Mouse (Mus musculus) neural tube, embryonic 12.5 days (tissue): ENCODE measurements at regions not wholly inside any gene's neighbourhood (a gene's known extent, or its start where the extent isn't known, plus 50 kb on each side); places are given as distances from the start of the nearest gene placed in this dataset.
A peak's percentile ranks its signal among the peaks of the same experiment; 100 is the strongest.

Source experiments
- ATAC-seq: fragments of 200-750 bp; cut with Nextera tagmentation; 2 replicates; pipeline ENCODE4 v1.8.0; 2017; ENCODE audit warnings: low read depth, mild to moderate bottlenecking, moderate TSS enrichment, moderate library complexity; ENCODE audit not compliant: low FRiP score
- H3K27ac ChIP-seq: fragments of 300-500 bp; sonication (generic); 2 replicates; pipeline ENCODE4 v1.5.1; 2016
- H3K27me3 ChIP-seq: fragments of 300-500 bp; sonication (generic); replicated peaks from 2 replicates; pipeline ENCODE4 v1.6.1; 2016; ENCODE audit warnings: mild to moderate bottlenecking
- H3K36me3 ChIP-seq: fragments of 300-500 bp; sonication (generic); 2 replicates; pipeline ENCODE4 v1.6.1; 2016; ENCODE audit warnings: mild to moderate bottlenecking
- H3K4me1 ChIP-seq: fragments of 300-500 bp; sonication (generic); 2 replicates; pipeline ENCODE4 v1.6.1; 2016
- H3K4me2 ChIP-seq: fragments of 300-500 bp; sonication (generic); replicated peaks from 2 replicates; pipeline ENCODE4 v1.6.1; 2016; ENCODE audit warnings: mild to moderate bottlenecking
- H3K4me3 ChIP-seq: fragments of 300-500 bp; sonication (generic); 2 replicates; pipeline ENCODE4 v1.5.1; 2016
- H3K9ac ChIP-seq: fragments of 300-500 bp; sonication (generic); 2 replicates; pipeline ENCODE4 v1.6.1; 2016; ENCODE audit warnings: mild to moderate bottlenecking
- H3K9me3 ChIP-seq: fragments of 300-500 bp; sonication (generic); 2 replicates; pipeline ENCODE4 v1.6.1; 2016; ENCODE audit warnings: mild to moderate bottlenecking
- WGBS: fragments of 180-500 bp; shearing (Covaris S2); methylation state at CpG from one replicate; pipeline ENCODE4 v1.1.7; 2016; 5-methylcytosine and 5-hydroxymethylcytosine counted together

DNA sequence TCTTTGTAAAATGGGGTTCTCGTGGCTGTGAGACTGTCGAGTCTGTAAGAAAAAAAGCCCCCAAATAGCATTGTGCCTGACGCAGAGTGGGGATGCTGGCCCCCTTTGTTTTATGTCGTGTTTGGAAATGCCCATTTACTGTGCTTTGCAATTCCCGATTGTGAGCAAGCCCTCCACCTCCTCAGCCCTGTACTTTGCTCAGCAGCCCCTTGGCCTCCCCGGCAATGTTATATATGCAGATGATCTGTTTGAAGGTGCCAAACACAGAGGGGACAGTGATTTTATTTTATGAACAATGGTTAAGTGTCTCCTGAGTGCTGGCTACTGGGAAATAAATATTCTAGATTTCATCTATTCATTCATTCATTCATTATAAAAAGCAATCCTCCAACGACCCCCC is 477.6 kb downstream of the Prss52 start:
- peak overlapping the region; percentile 77 for H3K27ac ChIP-seq
- H3K4me1 ChIP-seq = peaks cover 31% of the 10 kb centered on the region
- 0 out of 2 replicates have a peak overlapping the region, but pooled peaks have one; percentile 38 for H3K9ac ChIP-seq
- H3K36me3 ChIP-seq = no peaks in the 10 kb centered on the region
- H3K27me3 ChIP-seq = no peaks in the 10 kb centered on the region; the same call in 1 of the 2 replicates
- 6% methylated on average over 7 of the region's 7 CpGs for WGBS
- ATAC-seq = no peak
- H3K9me3 ChIP-seq = no peaks in the 10 kb centered on the region
- H3K4me3 ChIP-seq = no peak overlapping the region
- H3K4me2 ChIP-seq = peak overlapping the region; percentile 41; the same call in 1 of the 2 replicates

DNA sequence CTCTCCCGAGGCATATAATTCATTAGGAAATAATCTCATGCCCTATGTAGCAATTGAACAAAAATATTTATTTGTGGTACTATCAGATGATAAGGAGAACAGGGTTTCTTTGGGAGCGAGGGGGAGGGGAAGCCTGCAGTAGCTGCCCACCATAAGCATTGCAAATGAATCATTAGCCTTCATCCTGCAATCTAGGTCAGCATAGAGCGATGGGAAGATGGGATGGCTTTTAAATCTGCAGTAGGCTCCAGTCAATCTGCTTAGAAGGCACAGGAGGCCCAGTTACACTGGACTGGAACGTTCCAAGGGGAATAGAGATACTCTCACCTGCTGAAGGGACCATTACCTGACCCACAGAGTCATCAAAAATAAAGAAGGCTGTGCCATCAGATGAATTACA is 478.7 kb downstream of the Prss52 start:
- WGBS = 30% methylated on average over 4 of the region's 4 CpGs
- no peak overlapping the region for H3K9ac ChIP-seq
- H3K4me1 ChIP-seq = peaks cover 34% of the 10 kb centered on the region
- H3K27me3 ChIP-seq = no peaks in the 10 kb centered on the region; the same call in 1 of the 2 replicates
- ATAC-seq = no peak
- no peak overlapping the region for H3K4me2 ChIP-seq
- H3K36me3 ChIP-seq = no peaks in the 10 kb centered on the region
- no peaks in the 10 kb centered on the region for H3K9me3 ChIP-seq
- H3K27ac ChIP-seq = peak overlapping the region; percentile 77
- no peak overlapping the region for H3K4me3 ChIP-seq

DNA sequence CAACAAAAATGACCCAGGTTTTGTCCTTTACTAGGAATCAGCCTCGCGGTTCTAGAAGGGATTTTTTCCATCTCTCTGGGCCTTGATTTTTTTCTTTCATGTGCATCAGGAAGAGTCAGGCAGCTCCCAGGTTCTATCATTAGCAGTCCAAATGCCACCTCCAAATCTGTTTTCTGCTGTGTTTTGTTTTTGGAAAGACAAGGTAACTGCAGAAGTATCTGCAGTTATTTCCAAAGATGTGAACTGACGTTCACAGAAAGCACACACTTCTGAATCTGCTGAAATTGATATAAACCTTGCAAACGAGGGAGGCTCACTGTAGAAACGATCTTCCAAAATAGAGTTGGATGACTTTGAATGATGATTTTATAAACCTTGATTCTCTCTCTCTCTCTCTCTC is 480.1 kb downstream of the Prss52 start:
- no peak for ATAC-seq
- H3K4me1 ChIP-seq = peaks cover 34% of the 10 kb centered on the region
- H3K4me3 ChIP-seq = no peak overlapping the region
- 52% methylated on average over 5 of the region's 5 CpGs for WGBS
- no peak overlapping the region for H3K4me2 ChIP-seq
- no peak overlapping the region for H3K27ac ChIP-seq
- no peaks in the 10 kb centered on the region for H3K9me3 ChIP-seq
- H3K36me3 ChIP-seq = no peaks in the 10 kb centered on the region
- H3K9ac ChIP-seq = no peak overlapping the region
- peaks cover 3% of the 10 kb centered on the region; the same call in 1 of the 2 replicates for H3K27me3 ChIP-seq

DNA sequence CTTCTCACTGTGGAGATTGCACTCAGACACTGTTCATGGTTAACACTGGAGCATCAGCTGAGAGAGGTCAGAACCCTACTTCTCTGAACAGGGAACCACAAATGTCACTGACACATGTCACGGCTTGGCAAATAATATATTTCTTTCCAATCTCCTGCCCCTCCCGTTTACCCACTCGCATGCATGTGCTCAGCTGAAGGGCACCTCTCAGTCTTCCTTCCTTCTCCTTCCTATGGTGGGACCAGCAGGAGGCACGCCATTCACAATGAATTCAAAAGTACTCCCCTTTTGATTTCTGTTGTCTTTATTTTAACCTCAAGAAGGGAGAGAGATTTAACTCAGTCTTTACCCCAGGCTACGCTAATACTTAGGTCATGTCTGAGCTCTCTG is 481.0 kb downstream of the Prss52 start:
- Histone ChIP-seq H3K4me3 (no peak overlapping the region), H3K4me2 (peak overlapping the region; percentile 80), H3K4me1 (peaks cover 41% of the 10 kb centered on the region), H3K9me3 (no peaks in the 10 kb centered on the region), H3K27me3 (peaks cover 4% of the 10 kb centered on the region; the same call in 1 of the 2 replicates), H3K27ac (peak overlapping the region; percentile 97), H3K36me3 (peaks cover 4% of the 10 kb centered on the region; the same call in 1 of the 2 replicates), H3K9ac (peak overlapping the region; percentile 99)
- no peak for ATAC-seq
- 6% methylated on average over 5 of the region's 5 CpGs for WGBS

DNA sequence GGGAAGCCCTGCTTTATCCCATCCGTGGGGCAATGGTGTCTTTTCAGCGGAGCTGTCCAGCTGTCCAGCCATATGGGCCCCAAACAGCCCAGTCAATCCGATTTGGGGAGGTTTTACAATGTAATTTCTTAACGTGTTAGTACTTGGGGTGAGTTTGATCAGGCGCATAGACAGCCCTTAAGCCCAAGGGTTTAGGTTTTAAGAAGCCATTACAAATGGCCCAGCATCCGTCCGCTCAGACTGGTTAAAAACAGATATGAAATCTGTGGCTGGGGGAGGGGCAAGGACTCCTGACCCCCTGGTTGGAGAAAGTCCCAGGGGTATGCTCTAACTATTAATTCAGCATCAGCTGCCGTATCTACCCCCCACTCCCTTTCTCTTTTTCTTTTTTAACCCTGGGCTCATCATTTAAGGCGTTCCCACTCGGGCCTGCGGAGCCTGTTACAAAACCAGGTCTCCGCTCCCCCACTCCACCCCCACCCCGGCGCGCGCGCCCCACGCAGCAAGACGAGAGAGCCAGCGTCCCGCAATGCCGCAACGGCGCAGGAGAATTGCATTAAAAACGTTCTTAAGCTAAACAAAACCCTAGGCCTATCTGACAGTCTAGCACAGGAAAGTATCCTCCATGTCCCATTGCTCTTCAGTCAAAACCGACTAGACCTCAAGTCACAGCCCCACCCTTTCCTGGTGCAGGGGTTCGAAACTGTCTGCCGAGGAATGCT is 481.5 kb downstream of the Prss52 start:
- Histone ChIP-seq H3K4me2 (peak overlapping the region; percentile 80), H3K4me1 (peaks cover 40% of the 10 kb centered on the region), H3K27me3 (peaks cover 4% of the 10 kb centered on the region; the same call in 1 of the 2 replicates), H3K9ac (peak overlapping the region; percentile 99), H3K9me3 (no peaks in the 10 kb centered on the region), H3K4me3 (no peak overlapping the region), H3K36me3 (peaks cover 10% of the 10 kb centered on the region; the same call in 1 of the 2 replicates), H3K27ac (peak overlapping the region; percentile 97)
- 2% methylated on average over 28 of the region's 28 CpGs for WGBS
- ATAC-seq = no peak

DNA sequence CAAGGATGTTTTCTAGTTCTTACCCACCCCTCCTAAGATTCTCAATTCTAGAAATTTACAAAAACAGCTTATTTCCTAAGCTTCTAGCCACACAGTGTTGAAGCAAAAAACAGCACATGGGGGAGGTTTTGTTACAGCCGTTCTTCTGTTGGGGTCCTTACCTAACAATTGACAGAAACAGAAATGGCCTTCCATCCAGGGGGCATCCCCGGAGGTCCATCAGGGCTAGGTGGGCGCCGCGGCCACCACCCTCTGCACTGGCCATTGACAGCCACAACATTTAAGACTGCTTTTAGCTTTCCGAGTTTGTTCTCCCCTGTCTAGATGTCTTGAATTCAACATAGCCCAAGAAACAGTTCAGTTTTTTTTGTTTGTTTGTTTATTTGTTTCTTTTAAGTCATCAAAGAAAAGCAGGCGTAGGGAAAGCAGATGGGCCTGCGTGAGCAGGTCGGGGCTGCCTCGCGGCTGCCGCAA is 482.3 kb downstream of the Prss52 start:
- 3% methylated on average over 12 of the region's 12 CpGs for whole genome bisulfite sequencing
- peaks cover 4% of the 10 kb centered on the region; the same call in 1 of the 2 replicates for H3K27me3 ChIP-seq
- no peaks in the 10 kb centered on the region for H3K9me3 ChIP-seq

DNA sequence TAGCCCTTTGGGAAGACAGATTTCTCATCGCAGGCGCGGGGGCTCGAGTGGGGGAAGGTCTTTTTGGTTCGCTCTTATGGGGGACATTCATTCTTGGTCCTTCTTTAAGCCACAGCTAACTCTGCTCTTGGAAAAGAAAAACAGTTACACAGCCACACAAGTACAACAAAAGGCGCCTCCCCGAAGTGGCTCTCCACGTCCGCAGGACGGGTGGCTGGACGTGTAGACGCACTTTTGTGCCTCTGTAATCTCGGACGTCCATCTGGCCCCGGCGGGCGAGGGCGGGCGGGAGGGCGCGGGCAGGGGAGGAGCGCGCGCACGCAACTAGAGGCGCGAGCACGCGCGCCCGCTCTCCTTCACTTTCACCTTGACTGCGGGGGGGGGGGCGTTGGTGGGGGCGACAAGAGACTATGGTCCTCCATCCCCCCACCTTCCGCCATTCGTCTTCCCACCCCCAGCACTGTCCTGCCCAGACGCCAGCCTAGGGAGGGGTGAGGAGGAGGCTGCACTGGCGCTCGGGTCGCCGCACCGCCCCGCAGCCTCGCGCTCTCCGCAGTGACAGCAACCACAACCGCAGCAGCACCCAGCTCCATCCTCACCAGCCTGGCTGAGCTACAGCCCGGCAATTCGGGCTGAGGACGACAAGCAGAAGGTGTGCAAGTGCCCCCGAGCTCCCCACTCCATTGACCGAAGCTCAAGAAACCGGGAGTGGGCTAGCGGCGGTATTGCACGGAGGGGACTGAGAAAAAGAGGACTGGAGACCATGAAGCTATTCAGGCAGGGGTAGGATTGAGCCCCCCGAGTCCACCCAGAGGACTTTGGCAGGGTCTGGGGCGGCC is 483.0 kb downstream of the Prss52 start:
- peak overlapping the region; percentile 97 for H3K27ac ChIP-seq
- peak; percentile 70 for ATAC-seq
- WGBS = 1% methylated on average over 56 of the region's 58 CpGs
- peaks cover 37% of the 10 kb centered on the region for H3K4me1 ChIP-seq
- H3K4me2 ChIP-seq = peak overlapping the region; percentile 80
- H3K27me3 ChIP-seq = peaks cover 4% of the 10 kb centered on the region; the same call in 1 of the 2 replicates
- H3K4me3 ChIP-seq = peak overlapping the region; percentile 60
- H3K36me3 ChIP-seq = peaks cover 12% of the 10 kb centered on the region; the same call in 1 of the 2 replicates
- H3K9ac ChIP-seq = peak overlapping the region; percentile 99
- no peaks in the 10 kb centered on the region for H3K9me3 ChIP-seq

More for the DNA sequence above, 482.3 kb downstream of the Prss52 start:
- Histone ChIP-seq H3K4me2 (peak overlapping the region; percentile 80), H3K36me3 (peaks cover 12% of the 10 kb centered on the region; the same call in 1 of the 2 replicates), H3K4me1 (peaks cover 41% of the 10 kb centered on the region), H3K4me3 (peak overlapping the region; percentile 60), H3K9ac (peak overlapping the region; percentile 99), H3K27ac (peak overlapping the region; percentile 97)
- ATAC-seq = no peak

DNA sequence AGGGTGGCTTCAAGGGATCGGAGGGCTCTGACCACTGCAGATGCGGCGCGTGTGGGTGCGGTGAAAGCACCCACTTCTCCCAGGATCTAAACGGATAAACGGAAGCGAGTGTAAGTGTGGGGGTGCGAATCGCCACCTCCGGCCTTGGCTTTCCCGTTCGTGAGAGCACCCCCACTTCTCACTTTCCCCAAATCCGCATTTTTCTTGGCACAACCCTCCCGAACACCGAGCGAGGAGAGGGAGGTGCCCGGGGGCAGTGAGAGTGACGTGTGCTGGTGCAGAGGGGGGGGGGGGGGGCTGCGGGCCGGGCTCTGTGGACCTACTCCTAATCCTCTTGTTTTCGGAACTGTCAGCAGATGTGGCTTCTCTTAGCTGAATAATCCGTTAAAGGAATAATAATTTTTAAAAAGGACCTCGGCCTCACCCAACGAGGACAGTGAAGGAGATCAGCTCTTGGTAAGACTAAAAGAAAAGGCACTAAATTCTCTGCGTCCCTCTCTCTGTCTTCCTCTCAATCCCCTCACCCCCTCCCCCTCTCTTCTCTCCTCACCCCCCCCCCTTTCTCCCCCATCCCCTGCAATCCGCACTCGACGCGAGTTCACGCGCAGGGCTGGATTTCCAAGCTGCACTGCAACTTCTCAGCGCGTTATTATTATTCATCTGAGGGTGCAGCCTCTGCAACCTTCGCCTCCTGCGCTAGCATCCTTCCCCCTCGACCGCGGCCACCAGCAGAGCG is 483.8 kb downstream of the Prss52 start:
- H3K27ac ChIP-seq = peak overlapping the region; percentile 97
- H3K36me3 ChIP-seq = peaks cover 12% of the 10 kb centered on the region; the same call in 1 of the 2 replicates
- WGBS = under 1% methylated on average over 40 of the region's 40 CpGs
- H3K4me2 ChIP-seq = peak overlapping the region; percentile 80
- ATAC-seq = peak; percentile 49
- H3K4me1 ChIP-seq = peaks cover 37% of the 10 kb centered on the region
- H3K4me3 ChIP-seq = peak overlapping the region; percentile 60
- peaks cover 4% of the 10 kb centered on the region; the same call in 1 of the 2 replicates for H3K27me3 ChIP-seq
- H3K9me3 ChIP-seq = no peaks in the 10 kb centered on the region
- peak overlapping the region; percentile 99 for H3K9ac ChIP-seq

DNA sequence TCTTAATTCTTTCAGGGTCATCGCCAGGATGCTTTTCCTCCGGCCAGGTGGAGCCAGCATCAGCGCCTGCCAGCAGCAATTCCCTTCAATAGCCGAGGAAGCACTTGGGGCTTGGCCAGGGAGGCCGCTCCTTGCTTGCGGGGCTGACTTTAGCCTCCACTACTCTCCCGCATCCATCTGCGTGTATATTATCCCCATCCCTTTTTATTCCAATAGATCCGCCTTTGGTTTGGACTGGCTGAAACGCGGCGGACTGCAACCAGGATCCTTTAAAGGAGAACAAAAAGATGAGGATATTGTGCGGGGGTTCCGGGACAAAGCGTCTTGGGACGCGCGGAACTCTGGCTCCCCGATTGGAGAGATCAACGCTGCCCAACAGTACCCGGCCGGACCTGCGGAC is 484.5 kb downstream of the Prss52 start:
- no peak for ATAC-seq
- H3K27me3 ChIP-seq = peaks cover 4% of the 10 kb centered on the region; the same call in 1 of the 2 replicates
- peak overlapping the region; percentile 97 for H3K27ac ChIP-seq
- no peaks in the 10 kb centered on the region for H3K9me3 ChIP-seq
- peaks cover 40% of the 10 kb centered on the region for H3K4me1 ChIP-seq
- H3K4me3 ChIP-seq = peak overlapping the region; percentile 60
- under 1% methylated on average over 23 of the region's 23 CpGs for WGBS
- H3K9ac ChIP-seq = peak overlapping the region; percentile 99
- H3K4me2 ChIP-seq = peak overlapping the region; percentile 80
- H3K36me3 ChIP-seq = peaks cover 12% of the 10 kb centered on the region; the same call in 1 of the 2 replicates

DNA sequence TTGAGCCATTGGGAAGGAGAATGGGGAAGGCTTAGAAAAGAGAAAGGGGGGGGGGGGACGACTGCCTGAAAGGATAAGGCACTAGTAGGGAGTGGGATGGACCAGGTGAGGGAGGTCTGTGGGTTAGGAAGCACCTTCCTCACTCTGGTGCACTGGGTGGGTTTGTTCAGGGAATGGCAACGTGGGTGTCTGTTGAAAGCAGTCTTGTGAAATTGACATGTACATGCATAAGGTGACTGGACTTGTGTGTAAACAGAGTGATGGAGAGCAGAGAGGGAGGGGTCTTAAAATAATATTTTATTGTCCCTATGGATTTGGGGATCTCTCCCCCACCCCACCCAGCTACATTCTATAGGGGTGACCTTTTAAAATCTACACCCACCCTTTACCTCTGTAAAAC is 485.0 kb downstream of the Prss52 start:
- WGBS = 0% methylated on average over 2 of the region's 2 CpGs
- Histone ChIP-seq H3K4me1 (peaks cover 44% of the 10 kb centered on the region), H3K4me2 (peak overlapping the region; percentile 80), H3K9ac (peak overlapping the region; percentile 99), H3K4me3 (peak overlapping the region; percentile 60), H3K27ac (peak overlapping the region; percentile 97), H3K36me3 (peaks cover 12% of the 10 kb centered on the region; the same call in 1 of the 2 replicates), H3K27me3 (peaks cover 4% of the 10 kb centered on the region; the same call in 1 of the 2 replicates), H3K9me3 (no peaks in the 10 kb centered on the region)
- ATAC-seq = peak; percentile 1; the same call in 1 of the 2 replicates
